Mouse (Mus musculus) splenic B cell, adult 2 months (primary cell): ENCODE data around the gene Sh3pxd2a.

Experiments
- DNase-seq: peaks from one replicate; pipeline ENCODE4 v3.0.0-alpha.2; 2011; ENCODE audit warnings: low read depth, low spot score
- H3K27me3 ChIP-seq: 2 replicates; pipeline ENCODE4 v1.6.1; 2012; ENCODE audit warnings: mild to moderate bottlenecking, low read length, moderate library complexity, mixed read lengths; ENCODE audit not compliant: control insufficient read depth, poor library complexity, insufficient read depth, severe bottlenecking
- H3K36me3 ChIP-seq: 2 replicates; pipeline ENCODE4 v1.6.1; 2012; ENCODE audit warnings: mild to moderate bottlenecking, low read length, moderate library complexity, mixed read lengths; ENCODE audit not compliant: control insufficient read depth, poor library complexity, insufficient read depth, severe bottlenecking

Sh3pxd2a gene

GRCm38 (mm10) chr19:47266070-47266801, 198.0 kb downstream of the Sh3pxd2a start:
- H3K36me3 ChIP-seq: peaks cover 17% of the 10 kb centered on the region
- no peak for DNase-seq
- no peaks in the 10 kb centered on the region for H3K27me3 ChIP-seq

GRCm38 (mm10) chr19:47264322-47265092, 199.7 kb downstream of the Sh3pxd2a start:
- Histone ChIP-seq H3K27me3 (no peaks in the 10 kb centered on the region), H3K36me3 (peaks cover 15% of the 10 kb centered on the region)
- peak; percentile 40 for DNase-seq

DNA sequence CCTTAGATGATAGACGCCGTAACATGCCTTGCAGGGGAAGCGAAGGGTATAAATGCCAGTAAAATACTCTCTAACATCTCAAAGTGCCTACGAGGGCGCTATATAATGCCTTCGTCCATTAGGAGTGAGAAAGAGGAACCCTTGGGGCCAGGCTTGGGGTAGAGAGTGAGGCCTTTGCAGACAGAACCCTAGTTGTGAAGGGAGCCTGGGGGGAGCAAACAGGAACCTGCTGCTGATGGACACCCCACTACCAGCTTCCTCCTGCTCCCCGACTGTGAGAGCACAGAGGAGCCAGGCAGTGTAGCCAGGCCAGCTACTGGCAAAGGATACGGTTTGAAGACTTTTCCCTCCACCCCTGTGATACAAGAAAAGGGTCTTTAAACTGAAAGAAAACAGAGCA, 200.6 kb downstream of the Sh3pxd2a start:
- DNase-seq: no peak
- H3K27me3 ChIP-seq: no peaks in the 10 kb centered on the region
- peaks cover 10% of the 10 kb centered on the region for H3K36me3 ChIP-seq

DNA sequence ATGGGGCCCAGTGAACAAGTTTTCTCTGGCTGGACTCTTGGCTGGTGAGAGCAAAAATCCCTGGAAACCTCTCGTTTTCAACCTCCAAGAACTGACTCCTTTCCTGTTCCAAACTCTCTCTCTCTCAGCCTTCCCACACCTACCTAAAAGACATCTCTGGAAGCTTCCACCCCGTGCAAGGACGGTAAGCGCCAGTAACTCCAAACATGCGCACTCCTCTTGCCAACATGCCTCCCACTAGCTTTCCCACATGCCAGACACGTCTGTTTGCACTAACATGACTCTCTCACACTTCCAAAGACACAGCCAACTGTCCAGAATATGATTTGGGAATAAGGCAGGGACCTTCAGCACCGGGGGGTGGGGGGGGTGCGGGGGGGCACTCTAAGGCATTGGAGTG, 203.0 kb downstream of the Sh3pxd2a start:
- Histone ChIP-seq H3K27me3 (no peaks in the 10 kb centered on the region), H3K36me3 (peaks cover 5% of the 10 kb centered on the region)
- no peak for DNase-seq

DNA sequence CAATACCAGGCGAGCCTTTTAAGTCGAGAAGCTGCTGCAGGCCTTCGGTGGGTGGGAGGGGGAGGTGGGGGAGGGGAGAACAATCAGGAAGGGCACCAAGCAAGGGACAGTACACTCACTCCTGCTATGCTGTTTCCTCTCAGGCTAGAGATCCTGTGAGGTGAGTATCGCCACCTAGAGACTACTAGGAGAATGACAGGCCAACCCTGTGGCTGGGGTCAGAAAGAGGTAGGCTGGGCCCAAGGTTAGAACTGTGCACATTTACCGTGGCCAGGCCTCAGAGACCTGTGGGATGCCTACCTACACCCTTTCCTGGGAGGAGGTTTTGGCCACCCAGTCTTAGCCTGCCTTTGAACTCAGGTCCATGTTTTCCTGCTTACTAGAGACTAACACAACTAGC, 204.6 kb downstream of the Sh3pxd2a start:
- Histone ChIP-seq H3K36me3 (no peaks in the 10 kb centered on the region), H3K27me3 (no peaks in the 10 kb centered on the region)
- DNase-seq: peak; percentile 59

DNA sequence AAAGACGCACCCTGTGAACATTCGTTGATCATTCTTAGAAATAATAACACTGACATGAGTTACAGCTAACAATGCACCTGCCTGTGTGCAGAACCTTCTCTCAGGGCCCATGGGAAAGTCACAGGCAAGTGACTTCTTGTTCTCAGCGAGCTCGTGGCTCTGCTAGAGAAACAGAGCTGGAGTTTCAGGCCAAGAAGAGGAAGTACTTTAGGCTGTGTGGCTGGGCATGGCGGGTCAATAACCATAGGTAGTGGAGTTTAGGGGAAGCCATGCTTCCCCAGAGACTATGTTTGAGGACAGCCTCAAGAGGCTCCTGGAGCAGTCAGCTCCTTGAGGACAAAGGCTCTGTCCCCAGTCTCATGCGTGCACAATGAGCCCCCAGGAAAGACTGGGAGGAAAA, 208.3 kb downstream of the Sh3pxd2a start:
- H3K36me3 ChIP-seq: no peaks in the 10 kb centered on the region
- H3K27me3 ChIP-seq: no peaks in the 10 kb centered on the region
- peak; percentile 48 for DNase-seq

DNA sequence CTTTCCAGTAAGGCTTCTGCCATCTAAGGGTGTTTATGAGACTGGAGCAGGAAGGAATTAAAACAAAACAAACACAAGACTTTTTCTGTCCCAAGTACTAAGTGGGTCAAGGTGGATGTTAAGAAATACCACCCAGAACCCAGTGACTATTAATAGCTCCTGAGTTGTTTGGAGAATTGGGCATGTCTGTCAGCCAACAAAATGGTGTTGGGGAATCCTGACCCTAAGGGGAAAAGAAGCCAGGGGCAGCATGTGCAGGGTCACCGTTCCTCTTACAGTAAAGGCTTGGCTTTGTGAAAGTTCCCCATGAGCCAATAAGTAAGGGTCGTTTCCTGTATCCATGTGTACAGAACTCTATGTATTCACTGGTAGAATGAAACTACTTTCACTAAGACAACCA, 209.2 kb downstream of the Sh3pxd2a start:
- no peaks in the 10 kb centered on the region for H3K36me3 ChIP-seq
- no peak for DNase-seq
- H3K27me3 ChIP-seq: no peaks in the 10 kb centered on the region

DNA sequence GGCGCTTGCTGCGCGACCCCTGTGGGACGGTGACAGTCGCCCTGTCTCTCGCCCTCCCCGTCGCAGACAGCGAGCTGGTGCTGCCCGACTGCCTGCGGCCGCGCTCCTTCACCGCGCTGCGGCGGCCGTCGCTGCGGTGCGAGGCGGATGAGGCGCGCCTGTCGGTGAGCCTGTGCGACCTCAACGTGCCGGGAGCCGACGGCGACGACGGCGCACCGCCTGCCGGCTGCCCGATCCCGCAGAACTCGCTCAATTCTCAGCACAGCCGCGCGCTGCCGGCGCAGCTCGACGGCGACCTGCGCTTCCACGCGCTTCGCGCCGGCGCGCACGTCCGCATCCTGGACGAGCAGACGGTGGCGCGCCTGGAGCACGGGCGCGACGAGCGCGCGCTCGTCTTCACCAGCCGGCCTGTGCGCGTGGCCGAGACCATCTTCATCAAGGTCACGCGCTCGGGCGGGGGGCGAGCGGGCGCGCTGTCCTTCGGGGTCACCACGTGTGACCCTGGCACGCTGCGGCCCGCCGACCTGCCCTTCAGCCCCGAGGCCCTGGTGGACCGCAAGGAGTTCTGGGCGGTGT, 211.1 kb downstream of the Sh3pxd2a start:
- H3K36me3 ChIP-seq: no peaks in the 10 kb centered on the region
- no peak for DNase-seq

GRCm38 (mm10) chr19:47250931-47251330, 213.3 kb downstream of the Sh3pxd2a start:
- DNase-seq: no peak
- H3K27me3 ChIP-seq: no peaks in the 10 kb centered on the region
- H3K36me3 ChIP-seq: no peaks in the 10 kb centered on the region

More for the DNA sequence above, 211.1 kb downstream of the Sh3pxd2a start:
- H3K27me3 ChIP-seq: no peaks in the 10 kb centered on the region

DNA sequence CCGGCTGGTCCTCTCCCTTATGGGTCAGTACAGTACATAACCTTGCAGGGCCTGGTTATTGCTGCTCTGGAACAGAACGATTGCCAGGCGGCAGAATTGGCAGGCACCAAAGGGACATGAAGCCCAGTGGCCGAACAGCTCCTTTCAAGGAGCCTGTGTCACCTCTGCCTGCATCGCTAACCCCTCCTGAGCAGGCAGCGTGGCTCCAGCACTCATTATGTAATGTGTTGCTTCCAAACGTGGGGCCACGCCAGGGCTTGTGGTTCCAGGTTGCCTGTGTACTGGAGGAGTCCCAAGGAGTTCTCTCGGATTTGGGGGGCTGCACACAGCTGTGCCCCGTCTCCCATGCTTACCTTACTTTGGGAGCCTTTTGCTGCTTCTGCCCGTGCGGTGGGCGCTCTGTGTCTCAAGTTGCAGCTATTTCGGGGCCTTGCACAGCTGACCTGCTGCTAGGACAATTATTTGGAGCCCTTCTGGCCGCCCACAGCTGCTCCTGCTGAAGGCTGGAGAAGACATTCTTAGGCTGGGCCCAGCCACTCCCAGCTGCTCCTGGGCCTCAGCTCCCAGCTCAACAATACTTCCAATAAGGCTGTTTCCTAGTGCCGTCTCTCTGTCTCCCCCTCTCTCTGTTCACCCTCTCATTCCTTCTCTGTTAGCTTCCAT, 215.2 kb downstream of the Sh3pxd2a start:
- H3K27me3 ChIP-seq: no peaks in the 10 kb centered on the region
- no peaks in the 10 kb centered on the region for H3K36me3 ChIP-seq

DNA sequence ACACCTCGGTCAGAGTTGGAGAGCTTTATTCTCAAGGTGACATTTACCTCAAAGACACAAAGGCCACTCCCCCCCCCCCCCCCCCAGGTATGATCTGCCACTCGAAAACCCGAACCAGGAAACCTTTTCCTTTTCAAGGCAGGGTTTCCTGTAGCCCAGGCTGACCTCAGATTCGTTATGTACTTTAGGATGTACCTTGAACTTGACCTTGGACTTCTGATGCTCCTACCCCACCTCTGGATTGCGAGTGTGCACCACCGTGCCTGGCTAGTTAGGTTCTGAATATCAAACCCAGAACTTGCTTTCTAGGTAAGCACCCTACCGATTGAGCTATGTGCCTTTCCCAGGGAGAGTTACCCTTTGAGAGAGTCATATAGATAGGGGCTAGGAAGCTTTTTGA, 215.9 kb downstream of the Sh3pxd2a start:
- DNase-seq: no peak

More for the DNA sequence above, 215.2 kb downstream of the Sh3pxd2a start:
- no peak for DNase-seq

GRCm38 (mm10) chr19:47247791-47248190, 216.4 kb downstream of the Sh3pxd2a start:
- no peak for DNase-seq

More for the DNA sequence above, 215.9 kb downstream of the Sh3pxd2a start:
- no peaks in the 10 kb centered on the region for H3K27me3 ChIP-seq
- H3K36me3 ChIP-seq: no peaks in the 10 kb centered on the region

GRCm38 (mm10) chr19:47245512-47245911, 218.7 kb downstream of the Sh3pxd2a start:
- Histone ChIP-seq H3K27me3 (no peaks in the 10 kb centered on the region), H3K36me3 (no peaks in the 10 kb centered on the region)
- no peak for DNase-seq

More at GRCm38 (mm10) chr19:47247791-47248190, 216.4 kb downstream of the Sh3pxd2a start:
- Histone ChIP-seq H3K27me3 (no peaks in the 10 kb centered on the region), H3K36me3 (no peaks in the 10 kb centered on the region)

- no peaks in the 10 kb centered on the region for H3K36me3 ChIP-seq
- no peaks in the 10 kb centered on the region for H3K27me3 ChIP-seq
- no peak for DNase-seq
These were observed 222.0 kb downstream of the Sh3pxd2a start for GRCm38 (mm10) chr19:47242227-47242626.
